Mouse (Mus musculus) cerebellum, adult 2 months (tissue): ENCODE data around the gene Prrxl1.

Experiments
- CTCF ChIP-seq: fragments of 200-500 bp; IDR thresholded peaks from 2 replicates; pipeline ENCODE4 v1.5.1; 2011; ENCODE audit warnings: low read depth, mild to moderate bottlenecking, control low read depth, low read length, moderate library complexity, borderline replicate concordance; ENCODE audit not compliant: insufficient read depth
- POLR2A ChIP-seq: fragments of 200-500 bp; IDR thresholded peaks from 2 replicates; pipeline ENCODE4 v1.6.1; 2011; ENCODE audit warnings: low read length, control low read depth, borderline replicate concordance; ENCODE audit not compliant: insufficient read depth

DNA sequence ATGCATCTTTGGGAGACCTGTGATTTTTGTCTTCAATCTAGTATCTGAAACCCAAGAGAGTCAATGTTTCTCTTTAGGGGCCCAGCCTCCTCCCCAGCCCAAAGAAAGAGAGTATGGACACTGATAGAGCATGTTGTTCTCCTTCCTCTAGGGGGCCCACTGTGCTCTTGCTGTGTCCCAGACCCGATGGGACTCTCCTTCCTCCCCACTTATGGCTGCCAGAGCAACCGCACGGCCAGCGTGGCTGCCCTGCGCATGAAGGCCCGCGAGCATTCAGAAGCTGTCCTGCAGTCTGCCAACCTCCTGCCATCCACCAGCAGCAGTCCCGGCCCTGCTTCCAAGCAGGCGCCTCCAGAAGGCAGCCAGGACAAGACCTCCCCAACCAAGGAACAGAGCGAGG lies 29.4 kb downstream of the Prrxl1 start:
- no peak for TF ChIP-seq CTCF
- TF ChIP-seq POLR2A = no peak
